Mouse (Mus musculus) forebrain, embryonic 13.5 days (tissue): ENCODE data around the gene Lamtor2. TPM values are rescaled to one million over a fixed set of nuclear protein-coding genes. Genes with fewer than 3 reads are reported as not detected.
A peak's percentile ranks its signal among the peaks of the same experiment; 100 is the strongest.
"Not testable (repeated sequence)": the region's sequence is repeated elsewhere in the genome, so short reads cannot be mapped to it uniquely, and the experiment has no call there.

Source experiments
- ATAC-seq: fragments of 200-750 bp; cut with Nextera tagmentation; 2 replicates; pipeline ENCODE4 v1.8.0; 2017
- H3K27ac ChIP-seq: fragments of 300-500 bp; sonication (generic); 2 replicates; pipeline ENCODE4 v1.5.1; 2015; ENCODE audit warnings: inconsistent platforms, mild to moderate bottlenecking, moderate library complexity
- H3K27me3 ChIP-seq: fragments of 300-500 bp; sonication (generic); 2 replicates; pipeline ENCODE4 v1.6.1; 2015; ENCODE audit warnings: mild to moderate bottlenecking, inconsistent platforms
- H3K36me3 ChIP-seq: fragments of 300-500 bp; sonication (generic); 2 replicates; pipeline ENCODE4 v1.6.1; 2015; ENCODE audit warnings: mild to moderate bottlenecking, inconsistent platforms; ENCODE audit not compliant: poor library complexity, severe bottlenecking
- H3K4me1 ChIP-seq: fragments of 300-500 bp; sonication (generic); 2 replicates; pipeline ENCODE4 v1.6.1; 2015; ENCODE audit warnings: inconsistent platforms
- H3K4me2 ChIP-seq: fragments of 300-500 bp; sonication (generic); 2 replicates; pipeline ENCODE4 v1.6.1; 2015; ENCODE audit warnings: inconsistent platforms, mild to moderate bottlenecking, moderate library complexity
- H3K4me3 ChIP-seq: fragments of 300-500 bp; sonication (generic); 2 replicates; pipeline ENCODE4 v1.5.1; 2015; ENCODE audit warnings: mild to moderate bottlenecking, inconsistent platforms
- H3K9ac ChIP-seq: fragments of 300-500 bp; sonication (generic); 2 replicates; pipeline ENCODE4 v1.6.1; 2015; ENCODE audit warnings: mild to moderate bottlenecking, inconsistent platforms
- H3K9me3 ChIP-seq: fragments of 300-500 bp; sonication (generic); replicated peaks from 2 replicates; pipeline ENCODE4 v1.6.1; 2016; ENCODE audit warnings: inconsistent platforms
- WGBS: fragments of 180-500 bp; shearing (Covaris S2); methylation state at CpG from one replicate; pipeline ENCODE4 v1.1.7; 2015; 5-methylcytosine and 5-hydroxymethylcytosine counted together
- polyA plus RNA-seq: library from polyadenylated mRNA; unstranded; fragments of >200 nt; fragmentation: Nextera tagmentation; extraction: Ambion mirVana; gene quantifications from 2 replicates; pipeline ENCODE4 v1.2.1, GENCODE M21; 2015

Gene Lamtor2
- polyA plus RNA-seq, 1 experiment from 2014 or later, result 170 TPM

- ATAC-seq, result peak; percentile 28; the same call in 1 of the 2 replicates
- Histone ChIP-seq H3K4me1 (peaks cover 13% of the 10 kb centered on the region), H3K4me2 (peak overlapping the region; percentile 95), H3K9me3 (no peaks in the 10 kb centered on the region), H3K27me3 (no peaks in the 10 kb centered on the region), H3K9ac (peak overlapping the region; percentile 93), H3K27ac (no peak overlapping the region), H3K36me3 (peaks cover 31% of the 10 kb centered on the region), H3K4me3 (peak overlapping the region; percentile 98)
- 56% methylated on average over 8 of the region's 8 CpGs for WGBS
Measured at GRCm38 (mm10) chr3:88578498-88579424, 25.9 kb upstream of the Lamtor2 start.

GRCm38 (mm10) chr3:88577846-88578245 is 25.0 kb upstream of the Lamtor2 start:
- not testable (repeated sequence) for H3K27ac ChIP-seq, H3K4me3 ChIP-seq, ATAC-seq, H3K9ac ChIP-seq, H3K4me2 ChIP-seq, H3K27me3 ChIP-seq, H3K9me3 ChIP-seq
- WGBS, result 86% methylated on average over 5 of the region's 5 CpGs
- Histone ChIP-seq H3K4me1 (peaks cover 13% of the 10 kb centered on the region), H3K36me3 (peaks cover 22% of the 10 kb centered on the region)

DNA sequence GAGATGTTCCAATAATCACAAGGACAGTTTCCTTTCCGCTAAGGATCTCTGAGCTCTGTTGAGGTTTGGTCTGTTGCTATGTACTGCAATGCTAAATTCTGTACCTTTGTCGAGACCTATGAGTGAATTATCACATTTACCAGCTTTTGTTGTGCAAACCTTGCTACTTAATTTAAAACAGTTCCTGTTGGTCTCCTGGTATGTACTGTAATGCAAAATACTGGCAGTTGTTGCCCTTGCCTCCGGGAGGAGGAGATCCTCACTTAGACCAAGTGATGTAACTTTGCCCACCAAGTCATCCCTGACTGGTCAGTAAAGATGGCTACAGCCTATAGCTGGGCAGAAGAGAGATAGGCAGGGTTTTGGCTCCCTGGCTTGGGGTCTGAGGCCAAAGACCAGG is 22.7 kb upstream of the Lamtor2 start, which contains the start of gene Ssr2:
TSS of gene Ssr2 (plus strand) at position 337 of the 400 bp plus-strand sequence.
- H3K4me1 ChIP-seq, result peaks cover 7% of the 10 kb centered on the region
- H3K27ac ChIP-seq, result no peak within 1 kb of the TSS
- H3K9me3 ChIP-seq, result no peaks in the 10 kb centered on the region
- H3K36me3 ChIP-seq, result peaks cover 1% of the 10 kb centered on the region
- H3K27me3 ChIP-seq, result no peaks in the 10 kb centered on the region
- no peak within 1 kb of the TSS for H3K4me2 ChIP-seq
- no peak for ATAC-seq
- H3K9ac ChIP-seq, result no peak within 1 kb of the TSS
- H3K4me3 ChIP-seq, result no peak within 1 kb of the TSS
- WGBS, result 91% methylated on average over 3 of the region's 3 CpGs

DNA sequence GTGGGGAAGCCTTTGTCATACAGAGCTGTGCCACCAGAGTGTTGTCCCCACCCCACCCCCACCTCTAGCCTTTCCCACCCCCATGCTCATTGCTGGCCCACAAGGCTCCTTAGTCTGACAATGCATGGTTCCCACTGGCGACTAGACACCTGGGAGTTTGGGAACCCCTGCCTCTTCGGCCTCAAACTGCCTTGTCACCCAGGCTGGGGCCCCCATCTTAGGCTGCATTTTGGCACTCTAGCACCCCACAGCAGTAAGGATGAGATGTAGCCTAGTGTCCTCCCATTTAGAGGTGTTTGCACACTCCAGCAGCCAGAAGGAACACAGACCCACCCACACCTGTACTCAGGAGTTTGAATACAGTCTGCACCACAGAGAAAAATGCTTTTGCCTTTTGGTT is 20.9 kb upstream of the Lamtor2 start:
- no peak for ATAC-seq
- 77% methylated on average over 2 of the region's 2 CpGs for WGBS
- H3K9ac ChIP-seq, result no peak overlapping the region
- H3K27me3 ChIP-seq, result no peaks in the 10 kb centered on the region
- H3K4me2 ChIP-seq, result no peak overlapping the region
- H3K4me3 ChIP-seq, result no peak overlapping the region
- no peak overlapping the region for H3K27ac ChIP-seq
- H3K9me3 ChIP-seq, result no peaks in the 10 kb centered on the region
- no peaks in the 10 kb centered on the region for H3K4me1 ChIP-seq
- H3K36me3 ChIP-seq, result peaks cover 19% of the 10 kb centered on the region

DNA sequence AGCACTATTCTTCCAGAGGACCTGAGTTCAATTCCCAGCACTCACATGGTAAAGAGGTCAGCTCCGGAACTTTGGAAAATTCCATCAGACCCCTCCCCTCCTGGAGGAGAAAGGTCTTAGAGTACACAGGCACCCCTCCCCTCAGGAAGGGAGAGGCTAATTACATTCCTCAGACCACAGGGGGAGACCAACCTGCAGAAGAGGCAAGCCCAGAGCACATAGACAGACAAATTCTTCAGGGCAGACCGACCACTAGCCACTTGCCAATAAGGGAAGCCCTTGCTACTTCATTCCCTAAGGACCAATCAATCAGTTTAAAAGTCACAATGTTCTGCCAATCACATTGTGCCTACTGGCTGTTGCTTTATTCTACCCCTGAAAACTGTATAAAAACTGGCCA is 20.0 kb upstream of the Lamtor2 start:
- no peak for ATAC-seq
- no peaks in the 10 kb centered on the region for H3K9me3 ChIP-seq
- WGBS, result 83% methylated on average over 2 of the region's 2 CpGs
- no peaks in the 10 kb centered on the region for H3K4me1 ChIP-seq
- H3K4me2 ChIP-seq, result no peak overlapping the region
- H3K4me3 ChIP-seq, result no peak overlapping the region
- H3K36me3 ChIP-seq, result peaks cover 28% of the 10 kb centered on the region
- no peak overlapping the region for H3K9ac ChIP-seq
- H3K27me3 ChIP-seq, result no peaks in the 10 kb centered on the region
- H3K27ac ChIP-seq, result no peak overlapping the region

DNA sequence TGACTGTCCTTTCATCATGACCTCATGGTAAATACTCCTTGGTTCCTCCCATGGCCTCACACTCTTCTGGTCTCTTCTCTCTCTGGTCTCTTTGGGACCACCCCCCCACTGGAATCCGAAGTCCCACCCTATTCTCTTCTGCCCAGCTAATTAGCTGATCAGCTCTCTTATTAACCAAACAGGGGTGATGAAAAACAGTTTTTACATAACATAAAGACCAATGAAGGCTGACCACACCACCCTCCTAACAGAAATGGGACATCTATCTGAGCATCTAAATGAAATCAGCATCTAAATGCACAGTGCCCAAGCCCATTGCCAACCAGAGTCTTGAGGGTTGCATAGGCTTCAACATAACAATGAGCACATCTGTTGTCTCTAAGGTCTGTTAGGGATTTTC is 19.0 kb upstream of the Lamtor2 start:
- Histone ChIP-seq H3K36me3 (peaks cover 38% of the 10 kb centered on the region), H3K4me3 (no peak overlapping the region), H3K27ac (no peak overlapping the region), H3K9me3 (no peaks in the 10 kb centered on the region), H3K27me3 (no peaks in the 10 kb centered on the region), H3K4me2 (no peak overlapping the region), H3K9ac (no peak overlapping the region), H3K4me1 (no peaks in the 10 kb centered on the region)
- no peak for ATAC-seq
- 81% methylated on average over 1 of the region's 1 CpGs for WGBS

DNA sequence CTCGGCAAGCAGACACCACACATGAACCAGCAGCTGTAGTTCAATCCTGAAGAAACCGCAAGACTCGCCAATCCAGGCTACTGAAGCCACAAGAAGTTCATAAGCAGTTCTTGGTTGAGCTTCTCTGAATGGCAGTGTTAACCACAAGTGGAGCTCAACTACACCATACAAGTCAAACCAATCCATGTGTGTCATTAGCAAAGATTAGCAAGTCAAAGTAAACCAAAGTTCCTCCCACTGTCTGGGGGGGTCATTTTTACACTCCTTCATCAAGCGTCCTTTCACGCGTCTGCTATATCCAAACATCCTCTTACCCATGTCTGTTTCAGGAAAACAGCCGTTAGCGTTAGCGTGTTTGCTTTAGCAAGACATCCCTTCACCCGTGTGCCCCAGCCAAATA is 17.5 kb upstream of the Lamtor2 start:
- Histone ChIP-seq H3K9me3 (no peaks in the 10 kb centered on the region), H3K27me3 (no peaks in the 10 kb centered on the region), H3K9ac (no peak overlapping the region), H3K27ac (no peak overlapping the region), H3K36me3 (peaks cover 53% of the 10 kb centered on the region), H3K4me2 (no peak overlapping the region), H3K4me1 (no peaks in the 10 kb centered on the region), H3K4me3 (no peak overlapping the region)
- no peak for ATAC-seq
- WGBS, result 94% methylated on average over 10 of the region's 10 CpGs

DNA sequence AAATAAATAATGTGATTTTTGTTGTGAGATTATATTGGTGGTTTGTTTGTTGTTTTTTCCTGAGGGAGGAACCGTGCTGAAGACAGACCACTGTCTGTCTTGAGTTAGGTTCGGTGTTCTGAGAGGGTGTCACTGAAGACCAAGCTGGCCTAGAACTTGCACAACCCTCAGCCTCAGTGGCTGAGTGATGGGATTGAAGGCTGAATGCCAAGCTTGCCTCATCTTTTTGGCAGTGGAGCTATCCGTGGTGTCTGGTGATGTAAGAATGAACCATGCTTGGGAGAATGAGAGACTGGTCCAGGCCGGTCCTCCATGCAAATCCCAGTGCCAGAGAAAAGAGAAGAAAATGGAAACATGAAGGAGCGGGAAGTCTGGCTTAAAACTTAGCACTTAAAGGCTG is 16.8 kb upstream of the Lamtor2 start:
- Histone ChIP-seq H3K9ac (no peak overlapping the region), H3K4me1 (no peaks in the 10 kb centered on the region), H3K9me3 (no peaks in the 10 kb centered on the region), H3K27me3 (no peaks in the 10 kb centered on the region), H3K36me3 (peaks cover 60% of the 10 kb centered on the region), H3K4me2 (no peak overlapping the region), H3K4me3 (no peak overlapping the region), H3K27ac (no peak overlapping the region)
- WGBS, result 95% methylated on average over 5 of the region's 5 CpGs
- ATAC-seq, result no peak

- Histone ChIP-seq H3K27me3 (no peaks in the 10 kb centered on the region), H3K9me3 (no peaks in the 10 kb centered on the region), H3K4me1 (no peaks in the 10 kb centered on the region), H3K36me3 (peaks cover 66% of the 10 kb centered on the region), H3K4me2 (no peak overlapping the region), H3K27ac (no peak overlapping the region), H3K9ac (no peak overlapping the region), H3K4me3 (no peak overlapping the region)
- WGBS, result 95% methylated on average over 2 of the region's 2 CpGs
- no peak for ATAC-seq
Measured at GRCm38 (mm10) chr3:88569093-88569492, 16.2 kb upstream of the Lamtor2 start.

DNA sequence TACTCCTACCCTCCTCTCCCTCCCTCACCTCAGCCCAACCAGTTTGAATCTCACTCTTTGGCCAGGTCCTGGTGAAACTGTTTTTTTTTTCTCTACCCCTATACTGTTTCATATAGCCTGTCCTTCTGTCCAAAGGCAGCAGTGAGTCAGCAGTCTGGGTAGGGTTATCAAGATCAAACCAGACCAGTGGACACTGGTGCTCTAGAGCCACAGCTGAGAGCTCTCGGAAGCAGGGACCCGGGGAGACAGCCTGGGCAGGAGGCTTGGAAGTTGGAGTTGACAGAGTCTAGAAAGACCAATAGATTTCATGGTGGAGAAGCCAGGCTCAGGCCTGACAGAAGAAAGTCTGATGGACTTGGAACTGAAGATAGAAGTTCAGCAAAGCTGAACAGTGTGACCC is 15.7 kb upstream of the Lamtor2 start:
- no peak for ATAC-seq
- peaks cover 71% of the 10 kb centered on the region for H3K36me3 ChIP-seq
- H3K4me3 ChIP-seq, result no peak overlapping the region
- H3K4me2 ChIP-seq, result no peak overlapping the region
- H3K4me1 ChIP-seq, result no peaks in the 10 kb centered on the region
- no peaks in the 10 kb centered on the region for H3K9me3 ChIP-seq
- 96% methylated on average over 2 of the region's 2 CpGs for WGBS
- H3K27ac ChIP-seq, result no peak overlapping the region
- H3K9ac ChIP-seq, result no peak overlapping the region
- no peaks in the 10 kb centered on the region for H3K27me3 ChIP-seq

DNA sequence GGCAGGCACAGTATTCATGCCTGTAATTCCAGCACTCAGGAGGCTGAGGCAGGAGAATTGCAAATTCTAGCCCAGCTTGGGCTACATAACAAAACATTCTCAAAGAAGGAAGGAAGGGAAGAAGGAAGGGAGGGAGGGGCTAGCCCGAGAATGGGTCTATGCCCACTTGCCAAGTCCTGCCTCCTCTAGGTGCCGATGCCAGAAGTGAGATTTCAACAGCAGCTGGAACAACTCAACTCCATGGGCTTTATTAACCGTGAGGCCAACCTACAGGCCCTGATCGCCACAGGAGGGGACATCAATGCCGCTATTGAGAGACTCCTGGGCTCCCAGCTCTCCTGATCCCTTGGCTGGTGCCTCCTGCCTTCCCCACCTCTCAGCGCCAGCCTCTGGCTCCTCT is 15.0 kb upstream of the Lamtor2 start:
- Histone ChIP-seq H3K4me1 (no peaks in the 10 kb centered on the region), H3K4me2 (no peak overlapping the region), H3K4me3 (no peak overlapping the region), H3K27ac (no peak overlapping the region), H3K9me3 (no peaks in the 10 kb centered on the region), H3K36me3 (peaks cover 78% of the 10 kb centered on the region), H3K27me3 (no peaks in the 10 kb centered on the region), H3K9ac (no peak overlapping the region)
- no peak for ATAC-seq
- whole genome bisulfite sequencing, result 96% methylated on average over 6 of the region's 6 CpGs

DNA sequence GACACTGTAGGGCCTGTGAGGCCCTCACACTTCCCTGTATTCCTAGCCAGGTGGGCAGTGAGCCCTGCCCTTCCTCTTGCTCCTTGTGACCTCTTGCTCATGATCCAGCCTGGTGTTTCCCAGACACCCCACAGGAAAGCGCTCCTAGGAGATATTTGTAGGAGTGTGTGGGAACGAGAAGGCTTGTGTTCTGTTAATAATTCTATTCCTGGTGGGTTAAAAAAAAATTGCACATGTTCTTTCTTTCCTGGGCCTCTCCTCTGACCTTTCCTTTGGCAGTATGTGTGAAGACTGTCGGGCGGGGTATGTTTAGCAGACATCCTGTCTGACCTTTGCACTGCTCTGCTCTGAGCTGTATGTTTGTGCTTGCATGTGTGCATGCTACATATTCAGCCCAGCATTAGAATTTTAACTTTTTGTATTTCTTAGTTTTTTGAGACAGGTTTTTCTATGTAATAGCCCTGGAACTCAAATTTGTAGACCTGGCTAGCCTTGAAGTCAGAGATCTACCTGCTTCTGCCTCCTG is 13.7 kb upstream of the Lamtor2 start:
- Histone ChIP-seq H3K36me3 (peaks cover 91% of the 10 kb centered on the region), H3K9me3 (no peaks in the 10 kb centered on the region), H3K9ac (no peak overlapping the region), H3K4me2 (no peak overlapping the region), H3K27me3 (no peaks in the 10 kb centered on the region), H3K4me3 (no peak overlapping the region), H3K4me1 (0 out of 2 replicates have a peak, but pooled peaks cover 3% of the 10 kb centered on the region), H3K27ac (no peak overlapping the region)
- ATAC-seq, result no peak
- whole genome bisulfite sequencing, result 97% methylated on average over 4 of the region's 4 CpGs
